Mouse (Mus musculus) limb, embryonic 11.5 days (tissue): Measurements from ENCODE around the gene Cdk10. TPM values are rescaled to one million over a fixed set of nuclear protein-coding genes. Genes with fewer than 3 reads are reported as not detected.

Source experiments
- polyA plus RNA-seq: library from polyadenylated mRNA; unstranded; fragments of >200 nt; fragmentation: Nextera tagmentation; extraction: Ambion mirVana; gene quantifications from 2 replicates; pipeline ENCODE4 v1.2.1, GENCODE M21; 2014

Gene Cdk10
- polyA plus RNA-seq, 1 experiment from 2014 or later, result 36.5 TPM

Other genes with a start within 250 kb of the Cdk10 start
- 84.6 and 98.3 TPM in 2 replicates for gene Ankrd11, start 182.6 kb upstream of the Cdk10 start, polyA plus RNA-seq
- 45.0 and 45.4 TPM in 2 replicates for gene Spg7, start 161.9 kb upstream of the Cdk10 start, polyA plus RNA-seq
- gene Rpl13, start 122.5 kb upstream of the Cdk10 start, polyA plus RNA-seq, result 1,566 and 1,655 TPM in 2 replicates
- 0.57 and 0.82 TPM in 2 replicates for gene Cpne7, start 107.5 kb upstream of the Cdk10 start, polyA plus RNA-seq
- 6.8 and 8.5 TPM in 2 replicates for gene Sult5a1, start 66.5 kb upstream of the Cdk10 start, polyA plus RNA-seq
- gene Dpep1, start 38.6 kb upstream of the Cdk10 start, polyA plus RNA-seq, result 2.9 and 3.1 TPM in 2 replicates
- 94.4 and 95.1 TPM in 2 replicates for gene Chmp1a, start 12.1 kb upstream of the Cdk10 start, polyA plus RNA-seq
- 3.3 and 3.4 TPM in 2 replicates for gene Spata33, start 12.0 kb upstream of the Cdk10 start, polyA plus RNA-seq
- gene Spata2l, start 11.4 kb downstream of the Cdk10 start, polyA plus RNA-seq, result 0.87 and 1.2 TPM in 2 replicates
- 18.8 and 22.2 TPM in 2 replicates for gene Zfp276, start 29.4 kb downstream of the Cdk10 start, polyA plus RNA-seq
- 24.0 and 25.6 TPM in 2 replicates for gene Vps9d1, start 29.5 kb downstream of the Cdk10 start, polyA plus RNA-seq
- gene Fanca, start 93.7 kb downstream of the Cdk10 start, polyA plus RNA-seq, result 38.9 and 39.2 TPM in 2 replicates
- gene Spire2, start 107.9 kb downstream of the Cdk10 start, polyA plus RNA-seq, result 0.95 and 1.9 TPM in 2 replicates
- gene Tcf25, start 148.9 kb downstream of the Cdk10 start, polyA plus RNA-seq, result 136 and 149 TPM in 2 replicates
- not detected in 2 replicates for gene Mc1r, start 182.3 kb downstream of the Cdk10 start, polyA plus RNA-seq
- gene Tubb3, start 186.6 kb downstream of the Cdk10 start, polyA plus RNA-seq, result 9.3 and 11.2 TPM in 2 replicates
- gene Def8, start 198.7 kb downstream of the Cdk10 start, polyA plus RNA-seq, result 37.3 and 37.6 TPM in 2 replicates